Mouse (Mus musculus) liver, embryonic 11.5 days (tissue): Measurements from ENCODE around the gene Polr2g. TPM values are rescaled to one million over a fixed set of nuclear protein-coding genes. Genes with fewer than 3 reads are reported as not detected.

Source experiments
- ATAC-seq: fragments of 200-750 bp; cut with Nextera tagmentation; replicated peaks from 2 replicates; pipeline ENCODE4 v1.8.0; 2017; ENCODE audit warnings: moderate number of reproducible peaks, mild to moderate bottlenecking, moderate TSS enrichment, moderate library complexity; ENCODE audit not compliant: low FRiP score
- DNase-seq: peaks from one replicate; pipeline ENCODE4 v3.0.0-alpha.2; 2017; ENCODE audit warnings: low spot score
- H3K27ac ChIP-seq: fragments of 300-500 bp; sonication (generic); 2 replicates; pipeline ENCODE4 v1.5.1; 2014; ENCODE audit warnings: mild to moderate bottlenecking, low read depth, low read length, control low read depth
- H3K27me3 ChIP-seq: fragments of 300-500 bp; sonication (generic); replicated peaks from 2 replicates; pipeline ENCODE4 v1.6.1; 2014; ENCODE audit warnings: low read length, mixed read lengths; ENCODE audit not compliant: control insufficient read depth, insufficient read depth
- H3K36me3 ChIP-seq: fragments of 300-500 bp; sonication (generic); 2 replicates; pipeline ENCODE4 v1.6.1; 2014; ENCODE audit warnings: mild to moderate bottlenecking, low read length, moderate library complexity, mixed read lengths; ENCODE audit not compliant: control insufficient read depth, insufficient read depth
- H3K4me1 ChIP-seq: fragments of 300-500 bp; sonication (generic); replicated peaks from 2 replicates; pipeline ENCODE4 v1.6.1; 2014; ENCODE audit warnings: low read length, mixed read lengths; ENCODE audit not compliant: control insufficient read depth, insufficient read depth
- H3K4me2 ChIP-seq: fragments of 300-500 bp; sonication (generic); 2 replicates; pipeline ENCODE4 v1.6.1; 2014; ENCODE audit warnings: mild to moderate bottlenecking, control low read depth, moderate library complexity
- H3K4me3 ChIP-seq: fragments of 300-500 bp; sonication (generic); 2 replicates; pipeline ENCODE4 v1.5.1; 2014; ENCODE audit warnings: low read depth, low read length, control low read depth
- H3K9ac ChIP-seq: fragments of 300-500 bp; sonication (generic); 2 replicates; pipeline ENCODE4 v1.6.1; 2014; ENCODE audit warnings: low read depth, low read length, control low read depth
- H3K9me3 ChIP-seq: fragments of 300-500 bp; sonication (generic); 2 replicates; pipeline ENCODE4 v1.6.1; 2016; ENCODE audit warnings: low read length, inconsistent platforms, mixed read lengths; ENCODE audit not compliant: control insufficient read depth
- WGBS: fragments of 180-500 bp; shearing (Covaris S2); extraction: QIAGEN DNeasy Blood & Tissue Kit; methylation state at CpG from one replicate; pipeline ENCODE4 v1.1.7; 2014; 5-methylcytosine and 5-hydroxymethylcytosine counted together
- polyA plus RNA-seq: library from polyadenylated mRNA; unstranded; fragments of >200 nt; fragmentation: Nextera tagmentation; extraction: Ambion mirVana; gene quantifications from 2 replicates; pipeline ENCODE4 v1.2.1, GENCODE M21; 2014

Polr2g gene
- polyA plus RNA-seq, result 152 and 159 TPM in 2 replicates

DNA sequence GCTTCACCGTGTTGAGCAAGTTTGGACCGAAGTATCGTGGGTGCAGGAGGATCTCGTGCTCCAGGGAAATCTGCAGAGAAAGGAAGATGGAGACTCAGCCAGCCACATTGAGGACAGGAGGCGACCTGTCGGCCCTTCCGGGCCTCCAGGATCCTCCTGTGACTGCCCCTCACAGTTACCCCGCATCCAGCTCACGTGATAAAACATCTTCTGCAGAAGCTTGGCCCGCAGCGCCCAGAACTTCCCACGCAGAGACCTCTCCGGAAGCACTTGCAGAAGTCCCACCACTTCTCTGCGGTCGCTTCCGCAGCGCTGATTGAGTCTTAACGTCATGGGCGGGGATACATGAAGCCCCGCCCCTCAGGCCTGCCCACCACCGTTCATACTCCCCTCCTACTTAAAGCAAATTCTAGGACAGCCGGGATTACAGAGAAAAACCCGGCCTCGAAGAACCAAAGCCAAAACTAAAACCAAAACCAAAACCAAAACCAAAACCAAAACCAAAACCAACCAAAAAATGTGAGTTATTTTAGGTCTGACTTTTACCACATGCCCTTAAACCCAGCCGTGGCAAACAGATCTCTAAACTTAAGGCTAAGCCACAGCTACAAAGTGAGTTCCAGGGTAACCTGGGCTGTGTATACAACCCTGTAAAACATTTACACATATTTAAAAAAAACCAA, at the start of gene Polr2g:
Gene Polr2g (minus strand): TSS at position 314 of the 683 bp plus-strand sequence.
- H3K27ac ChIP-seq, result peak within 1 kb of the TSS; percentile 66
- ATAC-seq (peak; percentile 71), DNase-seq (peak; percentile 84)
- H3K4me3 ChIP-seq, result peak within 1 kb of the TSS; percentile 80
- H3K27me3 ChIP-seq, result no peaks in the 10 kb centered on the region
- H3K4me2 ChIP-seq, result peak within 1 kb of the TSS; percentile 75
- H3K9me3 ChIP-seq, result no peaks in the 10 kb centered on the region
- peaks cover 10% of the 10 kb centered on the region for H3K4me1 ChIP-seq
- peak within 1 kb of the TSS; percentile 80 for H3K9ac ChIP-seq
- 1% methylated on average over 25 of the region's 25 CpGs for WGBS
- H3K36me3 ChIP-seq, result peaks cover 18% of the 10 kb centered on the region

DNA sequence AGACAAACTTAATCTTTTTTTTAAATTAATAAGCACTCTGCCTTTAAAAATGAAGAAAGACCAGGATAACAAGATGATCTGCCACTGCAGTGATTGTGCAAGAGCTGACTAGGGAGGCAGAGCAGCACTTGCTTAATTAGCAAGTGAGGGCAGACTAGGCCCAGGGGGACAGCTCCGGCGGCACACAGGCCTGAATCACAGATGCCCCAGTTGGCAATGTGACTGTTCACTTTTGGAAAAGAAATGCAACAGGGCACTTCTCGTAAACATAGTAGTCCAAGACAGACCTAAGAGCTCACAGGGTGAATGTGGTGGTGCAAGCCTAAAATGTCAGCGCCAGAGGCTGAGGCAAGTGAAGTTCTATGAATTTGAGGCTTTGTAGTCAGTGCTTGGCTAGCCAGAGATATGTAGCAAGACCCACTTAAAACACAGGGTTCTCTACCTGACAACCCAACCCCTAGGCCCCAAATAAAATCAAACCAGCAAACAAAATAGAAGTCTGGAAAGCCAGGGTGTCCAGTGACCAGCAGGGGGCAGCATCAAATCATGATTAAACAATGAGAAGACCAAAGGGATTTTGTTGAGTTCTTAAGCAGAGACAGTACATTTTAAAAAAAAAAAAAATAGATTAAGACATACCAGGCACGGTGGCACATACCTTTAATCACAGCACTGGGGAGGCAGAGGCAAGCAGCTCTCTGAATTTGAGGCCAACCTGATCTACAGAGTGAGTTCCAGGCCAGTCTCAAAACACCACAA, 46.2 kb upstream of the Polr2g start:
- Histone ChIP-seq H3K9me3 (no peaks in the 10 kb centered on the region), H3K4me2 (no peak overlapping the region), H3K27ac (no peak overlapping the region), H3K9ac (no peak overlapping the region), H3K36me3 (peaks cover 8% of the 10 kb centered on the region; the same call in 1 of the 2 replicates), H3K4me1 (peaks cover 14% of the 10 kb centered on the region), H3K4me3 (no peak overlapping the region), H3K27me3 (no peaks in the 10 kb centered on the region)
- WGBS, result 67% methylated on average over 5 of the region's 5 CpGs
- DNase-seq (peak; percentile 71), ATAC-seq (no peak)

DNA sequence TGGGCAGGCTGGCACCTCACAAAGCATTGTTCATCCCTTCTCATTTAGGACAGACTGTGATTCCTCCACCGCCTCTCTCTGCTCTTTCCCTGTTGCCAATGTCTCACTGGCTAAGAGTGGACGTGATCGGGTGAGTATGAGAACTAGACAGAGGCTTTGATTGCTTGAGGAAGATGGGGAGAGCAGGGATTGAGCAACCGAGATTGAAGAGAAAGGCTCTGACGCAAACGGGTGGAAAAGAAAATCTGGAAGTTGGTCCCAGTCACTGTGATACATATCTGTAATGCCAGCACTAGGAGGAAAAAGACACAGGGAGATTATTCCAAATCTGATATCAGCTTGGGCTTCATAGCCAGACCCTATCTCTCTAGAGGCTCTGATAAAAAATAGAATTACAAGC, 44.6 kb upstream of the Polr2g start:
- Histone ChIP-seq H3K27me3 (no peaks in the 10 kb centered on the region), H3K27ac (no peak overlapping the region), H3K4me1 (peaks cover 30% of the 10 kb centered on the region), H3K4me3 (no peak overlapping the region), H3K9ac (no peak overlapping the region), H3K36me3 (peaks cover 6% of the 10 kb centered on the region; the same call in 1 of the 2 replicates), H3K4me2 (no peak overlapping the region), H3K9me3 (no peaks in the 10 kb centered on the region)
- WGBS, result 76% methylated on average over 6 of the region's 6 CpGs
- no peak for DNase-seq
- ATAC-seq, result no peak

DNA sequence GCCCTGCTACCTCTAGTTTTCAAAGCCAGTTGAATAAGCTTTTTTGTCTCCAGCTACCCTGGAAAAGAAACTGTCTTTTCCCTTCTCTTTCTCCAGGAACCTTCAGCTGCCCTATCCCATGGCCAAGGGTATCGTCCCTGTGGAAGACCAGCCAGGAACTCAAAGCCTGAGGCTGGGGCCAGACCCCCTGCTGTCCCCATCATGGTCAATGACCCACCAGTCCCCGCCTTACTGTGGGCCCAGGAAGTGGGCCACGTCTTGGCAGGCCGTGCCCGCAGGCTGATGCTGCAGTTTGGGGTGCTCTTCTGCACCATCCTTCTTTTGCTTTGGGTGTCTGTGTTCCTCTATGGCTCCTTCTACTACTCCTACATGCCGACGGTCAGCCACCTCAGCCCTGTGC, 42.6 kb upstream of the Polr2g start:
- DNase-seq (no peak), ATAC-seq (no peak)
- no peaks in the 10 kb centered on the region for H3K27me3 ChIP-seq
- H3K9ac ChIP-seq, result peak overlapping the region; percentile 74
- H3K36me3 ChIP-seq, result no peaks in the 10 kb centered on the region
- peak overlapping the region; percentile 65 for H3K4me3 ChIP-seq
- no peak overlapping the region for H3K27ac ChIP-seq
- peak overlapping the region; percentile 75 for H3K4me2 ChIP-seq
- H3K4me1 ChIP-seq, result peaks cover 33% of the 10 kb centered on the region
- no peaks in the 10 kb centered on the region for H3K9me3 ChIP-seq
- 81% methylated on average over 7 of the region's 7 CpGs for WGBS

DNA sequence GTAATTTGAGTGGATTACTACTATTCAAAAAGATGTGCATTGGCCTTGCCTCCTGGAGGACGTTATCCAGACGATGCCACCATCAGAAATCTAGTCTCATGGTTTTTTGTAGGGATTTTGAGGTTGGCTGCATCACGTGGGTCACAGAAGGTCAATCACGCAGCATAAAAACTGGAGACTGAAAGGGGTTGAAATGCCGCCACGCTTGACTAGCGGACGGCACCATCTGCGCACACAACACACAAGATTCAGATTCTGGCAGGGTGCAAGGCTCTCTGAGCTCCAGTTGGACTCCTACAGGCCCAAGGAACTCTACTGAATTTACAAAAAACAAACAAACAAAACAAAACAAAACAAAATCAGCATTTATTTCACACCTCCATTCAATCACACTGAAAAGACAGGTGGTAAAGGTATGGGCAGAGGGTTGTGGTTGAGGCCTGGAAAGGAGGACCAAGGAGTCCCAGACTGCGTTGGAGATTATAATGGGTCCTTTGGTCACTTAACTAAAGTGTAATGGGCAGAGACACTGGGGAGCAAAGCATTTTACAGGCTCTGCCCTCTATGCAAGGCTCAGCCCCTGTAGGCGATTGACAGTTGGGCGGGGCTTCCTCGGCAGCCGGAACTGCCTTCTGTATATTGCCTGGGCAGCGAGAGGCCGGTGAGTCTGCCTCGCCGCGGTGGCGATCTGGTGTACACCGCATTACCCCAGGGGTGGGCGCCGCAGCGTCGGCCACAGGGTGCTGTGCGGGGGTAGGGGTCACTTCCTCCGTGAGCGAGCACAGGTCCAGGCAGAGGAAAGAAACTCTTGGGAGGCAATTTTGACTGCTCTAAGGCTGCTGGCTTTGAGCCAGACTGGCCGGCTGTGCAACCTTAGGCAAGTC, 41.8 kb upstream of the Polr2g start:
- H3K36me3 ChIP-seq, result peaks cover 4% of the 10 kb centered on the region; the same call in 1 of the 2 replicates
- ATAC-seq, result peak; percentile 76
- 0 out of 2 replicates have a peak overlapping the region, but pooled peaks have one; percentile 46 for H3K27ac ChIP-seq
- H3K4me2 ChIP-seq, result peak overlapping the region; percentile 75
- peaks cover 33% of the 10 kb centered on the region for H3K4me1 ChIP-seq
- H3K27me3 ChIP-seq, result no peaks in the 10 kb centered on the region
- no peaks in the 10 kb centered on the region for H3K9me3 ChIP-seq
- H3K9ac ChIP-seq, result peak overlapping the region; percentile 74
- H3K4me3 ChIP-seq, result peak overlapping the region; percentile 65
- WGBS, result 24% methylated on average over 29 of the region's 29 CpGs
- DNase-seq, result peak; percentile 74

DNA sequence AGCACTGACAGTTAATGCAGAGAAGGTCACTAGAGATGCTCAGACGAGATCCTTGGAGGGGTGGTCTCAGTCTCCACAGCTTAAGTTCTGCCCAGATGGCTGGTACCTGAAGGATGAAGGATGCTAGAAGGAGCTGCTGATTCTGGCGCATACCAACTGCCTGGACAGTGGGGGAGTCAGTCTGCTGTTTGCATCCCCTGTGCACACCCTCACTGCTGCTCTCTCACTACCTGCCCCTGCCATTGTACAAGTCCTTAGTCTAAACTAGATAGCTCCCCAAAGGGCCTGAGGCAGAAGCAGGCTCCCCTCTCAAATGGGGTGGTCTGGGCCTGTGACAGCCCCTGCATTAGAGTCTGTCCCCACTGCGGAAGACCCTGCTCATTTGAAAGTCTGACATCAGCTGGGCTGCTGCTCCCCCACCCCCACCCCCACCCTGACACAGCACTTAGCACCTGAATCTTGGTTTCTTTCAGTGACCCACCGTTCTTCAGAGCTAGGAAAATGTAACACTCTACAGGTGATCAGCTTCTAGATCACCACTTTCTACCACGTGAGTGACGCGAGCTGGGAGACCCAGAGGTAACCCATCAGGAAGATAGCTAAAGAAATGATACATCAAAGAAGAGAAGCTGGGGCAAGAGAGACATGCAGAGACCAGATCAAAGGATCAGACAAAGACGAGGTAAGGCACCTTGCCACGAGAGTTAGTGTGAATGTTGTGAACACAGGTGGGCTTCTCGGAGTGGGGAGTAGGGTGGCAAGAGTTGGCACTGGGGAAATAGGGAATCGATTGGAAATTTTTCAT, 40.9 kb upstream of the Polr2g start, which contains the start of gene Gng3:
Gene Gng3 (minus strand): TSS at position 92 of the 805 bp plus-strand sequence.
- Histone ChIP-seq H3K27ac (peak within 1 kb of the TSS; percentile 95), H3K9me3 (no peaks in the 10 kb centered on the region), H3K4me1 (peaks cover 33% of the 10 kb centered on the region), H3K4me2 (peak within 1 kb of the TSS; percentile 99), H3K9ac (peak within 1 kb of the TSS; percentile 93), H3K4me3 (peak within 1 kb of the TSS; percentile 65), H3K36me3 (peaks cover 11% of the 10 kb centered on the region), H3K27me3 (no peaks in the 10 kb centered on the region)
- no peak for DNase-seq
- 61% methylated on average over 11 of the region's 11 CpGs for WGBS
- no peak for ATAC-seq

DNA sequence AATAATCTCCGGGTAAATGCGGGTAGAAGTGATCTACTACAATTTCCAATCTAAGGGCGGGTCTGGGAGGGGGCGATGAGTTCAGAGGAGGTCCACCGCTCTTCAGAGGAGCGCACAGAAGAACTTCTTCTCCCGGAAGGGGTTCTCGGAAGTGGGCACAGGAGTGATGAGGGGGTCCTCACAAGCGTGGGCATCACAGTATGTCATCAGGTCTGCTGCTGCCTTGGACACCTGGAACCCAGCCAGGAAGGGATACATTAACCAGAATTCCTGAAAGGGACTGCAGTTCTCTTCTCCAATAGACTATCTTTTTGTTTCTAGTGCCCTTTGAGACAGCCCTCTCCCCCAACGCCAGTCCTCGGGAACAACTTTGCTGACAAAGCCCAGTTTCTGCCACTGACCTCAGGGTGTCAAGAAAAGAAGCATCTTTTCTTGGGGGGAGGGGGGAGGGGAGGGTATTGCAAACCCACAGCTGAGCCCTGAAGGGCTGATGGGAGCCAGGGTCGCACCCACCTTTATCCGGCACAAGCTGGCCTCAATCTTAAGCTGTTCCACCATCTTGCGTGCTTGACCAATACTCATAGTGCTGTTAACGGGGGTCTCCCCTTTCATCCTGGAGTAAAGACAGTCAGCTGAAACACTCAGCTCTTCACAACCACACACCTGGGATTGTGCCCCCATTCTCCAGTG, 39.8 kb upstream of the Polr2g start:
- Histone ChIP-seq H3K36me3 (peaks cover 18% of the 10 kb centered on the region), H3K4me3 (peak overlapping the region; percentile 54), H3K9me3 (no peaks in the 10 kb centered on the region), H3K27me3 (no peaks in the 10 kb centered on the region), H3K4me1 (peaks cover 33% of the 10 kb centered on the region), H3K9ac (peak overlapping the region; percentile 93), H3K4me2 (peak overlapping the region; percentile 99), H3K27ac (peak overlapping the region; percentile 95)
- DNase-seq (no peak), ATAC-seq (peak; percentile 11; the same call in 1 of the 2 replicates)
- WGBS, result 26% methylated on average over 15 of the region's 15 CpGs
